Mouse (Mus musculus): ENCODE results near the gene Hectd4.

Gene Hectd4

DNA sequence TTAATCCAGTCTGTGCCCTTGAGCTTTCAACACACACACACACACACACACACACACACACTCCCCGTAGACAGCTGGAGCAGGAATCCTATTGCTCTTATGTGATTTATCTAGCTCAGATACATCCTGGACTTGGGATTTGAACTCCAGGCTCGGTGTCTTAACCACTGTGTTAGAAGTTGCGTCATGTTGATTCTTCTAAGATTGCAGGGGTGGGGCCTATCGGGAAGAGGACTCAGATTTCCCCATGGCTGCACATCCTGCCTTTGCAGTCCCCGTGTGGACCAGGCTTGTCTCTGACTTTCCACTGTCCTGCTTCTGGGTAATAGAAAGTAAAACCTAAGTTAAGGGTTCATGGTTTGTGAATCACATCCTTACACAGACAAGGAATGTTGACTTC is 180.0 kb downstream of the Hectd4 start:
- CTCF ChIA-PET: interaction anchor here in 1 of 4 experiments (0.6 to 1.1 kb wide), 2 partner anchors 13 to 180 kb away, joined by 3 read pairs; partner anchors contain the start of gene Hectd4
- POLR2A ChIA-PET: interaction anchor here in 3 of 4 experiments (0.6 to 22.7 kb wide), 13 partner anchors 11 to 189 kb away, joined by 3 to 681 read pairs (median 4); partner anchors contain the start of genes Erp29 (in 1 of the 3), Tmem116 (in 1 of the 3) and Trafd1 (in 1 of the 3)

DNA sequence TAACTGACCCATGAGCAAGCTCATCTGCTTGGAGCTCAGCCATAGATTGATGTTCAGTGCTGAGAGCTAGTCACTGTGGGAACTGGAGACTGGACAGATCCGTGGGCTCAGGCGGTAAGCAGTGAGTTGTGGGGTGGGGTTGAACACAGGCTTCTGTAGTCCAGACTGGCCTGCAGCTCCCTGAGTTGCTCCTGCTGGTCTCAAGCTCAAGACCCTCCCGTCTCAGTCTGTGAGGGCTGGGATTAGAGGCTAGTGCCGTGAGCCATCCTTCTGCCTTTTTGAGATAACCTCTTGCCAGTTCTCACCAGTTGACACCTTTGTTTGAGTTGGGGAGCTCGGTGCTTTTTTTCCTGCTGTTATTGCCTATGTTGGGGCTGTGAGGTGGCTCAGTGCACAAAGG is 180.8 kb downstream of the Hectd4 start:
- POLR2A ChIA-PET: interaction anchor here in 2 of 4 experiments (0.5 to 22.7 kb wide), 15 partner anchors 10 to 455 kb away, joined by 3 to 681 read pairs (median 4); partner anchors contain the start of genes Erp29 (in 1 of the 2), Tmem116 (in 1 of the 2) and Trafd1 (in 1 of the 2)

DNA sequence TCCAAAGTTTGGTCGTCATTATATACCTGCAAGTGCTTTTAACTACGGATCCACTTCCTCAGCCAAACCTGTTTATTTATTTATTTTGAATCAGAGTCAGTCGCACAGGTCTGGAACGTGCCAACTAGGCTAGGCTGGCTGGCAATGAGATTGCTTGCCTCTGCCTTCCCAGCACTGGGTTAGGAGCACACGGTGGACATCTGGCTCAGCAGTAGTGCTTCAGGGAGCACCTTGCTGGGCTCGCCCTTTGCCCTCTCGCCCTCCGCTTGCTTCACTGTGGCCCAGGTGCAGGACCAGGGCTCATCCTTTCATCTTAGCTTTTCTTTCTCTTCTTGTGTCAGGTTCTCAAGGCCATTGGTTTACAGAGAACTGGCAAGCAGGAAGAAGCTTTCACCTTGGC is 187.8 kb downstream of the Hectd4 start:
- CTCF ChIA-PET: interaction anchor here in 1 of 4 experiments (0.6 kb wide), 1 partner anchor 139 kb away, joined by 3 read pairs; no protein-coding TSS in a partner anchor
- POLR2A ChIA-PET: interaction anchor here in 3 of 4 experiments (0.6 to 22.7 kb wide), 8 partner anchors 7 to 879 kb away, joined by 3 to 681 read pairs (median 28); partner anchors contain the start of genes Naa25 (in 3 of the 3) and Trafd1 (in 1 of the 3)

More for the DNA sequence above, 180.8 kb downstream of the Hectd4 start:
- CTCF ChIA-PET: interaction anchor here in 2 of 4 experiments (0.6 to 1.1 kb wide), 3 partner anchors 13 to 180 kb away, joined by 3 read pairs; partner anchors contain the start of gene Hectd4 (in 1 of the 2)

DNA sequence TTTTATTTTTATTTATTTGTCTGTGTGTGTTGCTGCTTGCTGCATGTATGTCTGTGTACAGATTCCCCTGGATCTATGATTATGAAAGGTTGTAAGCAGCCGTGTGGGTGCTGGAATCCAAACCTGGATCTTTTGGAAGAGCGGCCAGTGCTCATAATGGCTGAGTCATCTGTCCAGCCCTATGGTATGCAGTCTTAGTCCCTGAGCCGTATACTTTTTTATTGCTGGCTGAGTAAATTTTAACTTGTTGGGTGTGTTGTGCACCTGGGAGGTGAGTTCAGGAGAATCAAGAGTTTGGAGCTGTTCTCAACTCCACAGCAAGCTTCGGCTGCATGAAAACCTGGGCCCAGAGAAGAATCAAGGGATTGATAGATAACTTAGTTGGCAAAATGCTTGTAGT is 191.0 kb downstream of the Hectd4 start:
- CTCF ChIA-PET: interaction anchor here in 2 of 4 experiments (0.6 to 1.2 kb wide), 2 partner anchors 9 to 13 kb away, joined by 3 read pairs; no protein-coding TSS in a partner anchor
- POLR2A ChIA-PET: interaction anchor here in 3 of 4 experiments (0.5 to 22.7 kb wide), 10 partner anchors 8 to 200 kb away, joined by 3 to 681 read pairs (median 9); partner anchors contain the start of gene Naa25 (in 2 of the 3)
